Mouse (Mus musculus) c-Kit-positive CD71-negative TER-119-negative erythroid progenitor cells, embryonic 14.5 days (primary cell): ENCODE measurements around the gene Cdc14a.
A peak's percentile ranks its signal among the peaks of the same experiment; 100 is the strongest.

Experiments used
- DNase-seq: peaks from one replicate; pipeline ENCODE4 v3.0.0-alpha.2; 2013; ENCODE audit warnings: low read depth

The Cdc14a gene

GRCm38 (mm10) chr3:116423353-116424159 is at the start of gene Cdc14a:
Cdc14a (minus strand) TSS chr3:116424032.
- DNase-seq: peak; percentile 70

- no peak for DNase-seq
Observed at GRCm38 (mm10) chr3:116465709-116466108, 41.9 kb upstream of the Cdc14a start.

- DNase-seq: no peak
Observed at GRCm38 (mm10) chr3:116464318-116464717, 40.5 kb upstream of the Cdc14a start.

GRCm38 (mm10) chr3:116461053-116461452 is 37.2 kb upstream of the Cdc14a start:
- DNase-seq: no peak

GRCm38 (mm10) chr3:116454529-116454928 is 30.7 kb upstream of the Cdc14a start:
- no peak for DNase-seq

- no peak for DNase-seq
Observed at GRCm38 (mm10) chr3:116450741-116451140, 26.9 kb upstream of the Cdc14a start.

- DNase-seq: no peak
Observed at GRCm38 (mm10) chr3:116444327-116444726, 20.5 kb upstream of the Cdc14a start.

- DNase-seq: no peak
Observed at GRCm38 (mm10) chr3:116442788-116443187, 19.0 kb upstream of the Cdc14a start.

GRCm38 (mm10) chr3:116441518-116442205 is 17.8 kb upstream of the Cdc14a start:
- no peak for DNase-seq

- DNase-seq: no peak
Observed at GRCm38 (mm10) chr3:116440066-116440997, 16.5 kb upstream of the Cdc14a start.

- no peak for DNase-seq
Observed at GRCm38 (mm10) chr3:116436811-116437601, 13.2 kb upstream of the Cdc14a start.

- DNase-seq: peak; percentile 28
Observed at GRCm38 (mm10) chr3:116436113-116436512, 12.3 kb upstream of the Cdc14a start.

GRCm38 (mm10) chr3:116434757-116435156 is 10.9 kb upstream of the Cdc14a start:
- DNase-seq: no peak

- no peak for DNase-seq
Observed at GRCm38 (mm10) chr3:116425901-116426300, 2.1 kb upstream of the Cdc14a start.

GRCm38 (mm10) chr3:116424973-116425284 is 1.1 kb upstream of the Cdc14a start:
- peak; percentile 83 for DNase-seq

GRCm38 (mm10) chr3:116424160-116424972 is 534 bp upstream of the Cdc14a start:
- DNase-seq: no peak

- DNase-seq: peak; percentile 62
Observed at GRCm38 (mm10) chr3:116422795-116423352, 958 bp downstream of the Cdc14a start.

- DNase-seq: no peak
Observed at GRCm38 (mm10) chr3:116422074-116422473, 1.8 kb downstream of the Cdc14a start.

GRCm38 (mm10) chr3:116421121-116421520 is 2.7 kb downstream of the Cdc14a start:
- no peak for DNase-seq

- DNase-seq: no peak
Observed at GRCm38 (mm10) chr3:116419791-116420190, 4.0 kb downstream of the Cdc14a start.
